Mouse (Mus musculus): Measurements from ENCODE around the gene M1ap. TPM values are rescaled to one million over a fixed set of nuclear protein-coding genes. Genes with fewer than 3 reads are reported as not detected.

The M1ap gene
- polyA plus RNA-seq, 1 experiment = 10.3 TPM

DNA sequence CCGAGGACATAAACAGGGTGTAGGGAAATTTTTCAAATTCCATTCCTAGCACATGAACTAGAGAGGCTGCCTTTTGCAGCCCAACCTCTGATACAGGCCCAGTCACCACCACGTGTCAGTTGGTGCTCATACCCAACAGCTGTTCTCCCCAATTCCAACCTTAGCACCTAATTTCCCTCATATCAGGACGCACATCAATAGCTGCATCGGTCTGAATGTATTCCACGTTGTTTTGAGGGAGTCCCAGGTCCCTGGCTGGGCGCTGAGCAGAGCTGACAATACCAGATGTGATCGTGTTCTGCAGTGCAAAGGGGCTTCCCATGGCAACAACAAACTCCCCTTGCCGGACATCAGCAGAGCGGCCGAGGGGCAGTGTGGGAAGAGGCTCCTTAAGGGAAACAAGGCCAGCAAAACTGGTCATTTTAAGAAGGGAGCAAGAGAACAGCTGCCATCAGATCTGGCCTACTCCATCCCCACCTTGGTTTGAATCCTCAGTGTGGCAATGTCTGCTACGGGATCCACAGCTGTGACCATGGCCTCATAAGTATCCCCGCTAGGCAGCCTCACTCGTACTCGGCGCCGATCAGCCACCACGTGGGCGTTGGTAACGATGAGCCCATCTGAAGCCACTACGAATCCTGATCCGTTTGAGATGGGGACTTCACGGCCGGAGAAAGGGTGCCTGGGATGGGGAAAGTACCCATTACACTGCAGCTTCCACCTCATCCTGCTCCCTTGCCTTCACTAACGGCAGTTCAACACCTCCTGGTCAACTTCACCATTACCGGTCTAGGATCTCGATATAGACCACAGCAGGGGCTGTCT is 106.6 kb downstream of the M1ap start:
- peak overlapping the region; percentile 94 for H3K27ac ChIP-seq (ENCODE audit: control insufficient read depth, insufficient read depth, low read depth, low read length, poor library complexity)
- no peak for TF ChIP-seq CTCF (IDR thresholded peaks at IDR 0.05; ENCODE audit: control insufficient read depth, insufficient read depth, low read length)
- TF ChIP-seq POLR2A (IDR thresholded peaks at IDR 0.05; ENCODE audit: borderline replicate concordance, control insufficient read depth, low read depth, low read length) = no peak
- H3K4me3 ChIP-seq (replicated peaks; ENCODE audit: control insufficient read depth, low read depth, low read length) = peak overlapping the region; percentile 74
- 4% methylated on average over 26 of the region's 26 CpGs for WGBS
- H3K4me1 ChIP-seq (ENCODE audit: control insufficient read depth, insufficient read depth, low read length) = peaks cover 3% of the 10 kb centered on the region; the same call in 1 of the 2 replicates

DNA sequence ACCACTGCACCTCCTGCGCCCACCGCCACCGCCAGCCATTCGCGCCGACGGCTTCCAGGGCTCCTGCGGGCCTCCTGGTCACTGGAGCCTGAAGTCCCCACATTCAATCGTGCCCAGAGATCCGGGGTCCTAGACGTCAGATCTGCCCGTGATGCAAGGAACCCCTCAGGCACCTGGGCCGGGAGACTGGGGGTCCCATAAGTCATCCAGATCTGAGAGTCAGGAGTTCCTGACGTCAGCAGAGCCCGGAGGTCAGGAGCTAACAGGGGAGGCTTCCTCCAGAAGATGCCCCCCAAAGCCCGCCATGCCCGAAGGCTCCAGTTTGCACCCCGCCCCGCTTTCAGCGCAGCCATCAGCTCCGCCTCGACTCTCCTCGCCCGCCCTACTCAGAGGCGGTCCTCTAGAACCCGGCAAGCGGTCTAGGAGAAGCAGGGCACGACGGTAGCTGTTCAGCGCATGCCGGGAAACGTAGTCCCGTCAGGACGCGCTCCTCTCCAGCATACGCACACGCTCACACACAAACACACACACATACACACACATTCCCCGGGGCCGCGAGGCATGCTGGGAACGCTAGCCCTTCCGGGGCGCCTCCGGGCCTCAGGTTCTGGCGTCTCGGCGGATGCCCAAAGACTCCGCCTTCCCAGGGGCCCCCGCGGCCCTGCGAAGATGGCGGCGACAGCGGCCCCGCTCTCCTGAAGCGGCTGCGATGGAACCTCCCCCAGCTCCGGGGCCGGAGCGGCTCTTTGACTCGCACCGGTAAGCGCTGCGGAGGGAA is 107.6 kb downstream of the M1ap start, which contains the start of gene Aup1:
Gene Aup1 (plus strand): TSS at position 448 of the 778 bp plus-strand sequence.
- peak within 1 kb of the TSS; percentile 94 for H3K27ac ChIP-seq (ENCODE audit: control insufficient read depth, insufficient read depth, low read depth, low read length, poor library complexity)
- peak within 1 kb of the TSS; percentile 74 for H3K4me3 ChIP-seq (replicated peaks; ENCODE audit: control insufficient read depth, low read depth, low read length)
- under 1% methylated on average over 64 of the region's 64 CpGs for WGBS
- no peak for TF ChIP-seq CTCF (IDR thresholded peaks at IDR 0.05; ENCODE audit: control insufficient read depth, insufficient read depth, low read length)
- peak; percentile 65 for TF ChIP-seq POLR2A (IDR thresholded peaks at IDR 0.05; ENCODE audit: borderline replicate concordance, control insufficient read depth, low read depth, low read length)
- H3K4me1 ChIP-seq (ENCODE audit: control insufficient read depth, insufficient read depth, low read length) = peaks cover 3% of the 10 kb centered on the region; the same call in 1 of the 2 replicates

DNA sequence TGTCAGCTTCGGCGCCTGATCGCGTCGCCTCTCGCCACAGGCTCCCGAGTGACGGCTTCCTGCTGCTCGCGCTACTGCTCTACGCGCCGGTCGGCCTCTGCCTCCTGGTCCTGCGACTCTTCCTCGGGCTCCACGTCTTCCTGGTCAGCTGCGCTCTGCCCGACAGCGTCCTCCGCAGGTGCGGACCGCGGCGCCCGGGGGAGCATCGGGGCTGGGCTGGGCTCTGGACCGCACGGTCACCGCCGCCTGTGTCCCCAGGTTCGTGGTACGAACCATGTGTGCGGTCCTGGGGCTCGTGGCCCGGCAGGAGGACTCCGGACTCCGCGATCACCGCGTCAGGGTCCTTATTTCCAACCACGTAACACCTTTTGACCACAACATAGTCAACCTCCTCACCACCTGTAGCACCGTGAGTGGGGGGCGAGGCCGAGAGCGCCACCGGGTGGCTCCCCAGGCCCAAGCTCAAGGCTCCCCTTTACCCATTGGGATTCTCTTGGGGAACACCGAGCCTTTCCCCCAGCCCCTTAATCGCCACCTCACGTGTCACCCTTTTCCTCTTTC is 108.2 kb downstream of the M1ap start, which contains the start of gene Htra2:
Gene Htra2 (minus strand): TSS at position 403 of the 561 bp plus-strand sequence.
- peaks cover 3% of the 10 kb centered on the region; the same call in 1 of the 2 replicates for H3K4me1 ChIP-seq (ENCODE audit: control insufficient read depth, insufficient read depth, low read length)
- peak within 1 kb of the TSS; percentile 74 for H3K4me3 ChIP-seq (replicated peaks; ENCODE audit: control insufficient read depth, low read depth, low read length)
- TF ChIP-seq CTCF (IDR thresholded peaks at IDR 0.05; ENCODE audit: control insufficient read depth, insufficient read depth, low read length) (peak; percentile 41; the same call in 1 of the 2 replicates), POLR2A (IDR thresholded peaks at IDR 0.05; ENCODE audit: borderline replicate concordance, control insufficient read depth, low read depth, low read length) (no peak; the same call in 1 of the 2 replicates)
- H3K27ac ChIP-seq (ENCODE audit: control insufficient read depth, insufficient read depth, low read depth, low read length, poor library complexity) = peak within 1 kb of the TSS; percentile 94
- under 1% methylated on average over 50 of the region's 50 CpGs for WGBS

DNA sequence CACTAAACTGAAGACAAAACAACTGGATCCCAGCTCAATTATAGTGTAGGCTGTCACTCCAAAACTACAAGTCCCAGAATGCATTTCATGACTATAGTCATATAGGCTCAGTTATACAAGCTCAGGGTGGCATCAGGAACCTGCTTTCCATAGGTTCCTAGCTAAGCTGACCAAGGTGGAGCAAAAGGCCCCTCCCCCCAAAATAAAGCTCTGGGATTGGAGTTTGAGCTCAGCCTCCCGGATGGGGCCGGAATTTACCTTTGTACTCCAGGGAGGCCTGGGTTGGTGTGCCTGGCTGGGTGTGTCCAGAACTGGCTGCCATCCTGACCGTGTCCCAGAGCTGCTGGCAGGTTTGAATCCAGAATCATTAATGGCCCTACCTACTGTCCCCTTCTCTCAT is 111.1 kb downstream of the M1ap start, which contains the start of gene Dqx1:
Gene Dqx1 (plus strand): TSS at position 55 of the 400 bp plus-strand sequence.
- H3K27ac ChIP-seq (ENCODE audit: control insufficient read depth, insufficient read depth, low read depth, low read length, poor library complexity) = no peak within 1 kb of the TSS
- WGBS = 90% methylated on average over 3 of the region's 3 CpGs
- H3K4me3 ChIP-seq (replicated peaks; ENCODE audit: control insufficient read depth, low read depth, low read length) = no peak within 1 kb of the TSS
- H3K4me1 ChIP-seq (ENCODE audit: control insufficient read depth, insufficient read depth, low read length) = peaks cover 3% of the 10 kb centered on the region; the same call in 1 of the 2 replicates
- TF ChIP-seq CTCF (IDR thresholded peaks at IDR 0.05; ENCODE audit: control insufficient read depth, insufficient read depth, low read length) = no peak
- no peak for TF ChIP-seq POLR2A (IDR thresholded peaks at IDR 0.05; ENCODE audit: borderline replicate concordance, control insufficient read depth, low read depth, low read length)

DNA sequence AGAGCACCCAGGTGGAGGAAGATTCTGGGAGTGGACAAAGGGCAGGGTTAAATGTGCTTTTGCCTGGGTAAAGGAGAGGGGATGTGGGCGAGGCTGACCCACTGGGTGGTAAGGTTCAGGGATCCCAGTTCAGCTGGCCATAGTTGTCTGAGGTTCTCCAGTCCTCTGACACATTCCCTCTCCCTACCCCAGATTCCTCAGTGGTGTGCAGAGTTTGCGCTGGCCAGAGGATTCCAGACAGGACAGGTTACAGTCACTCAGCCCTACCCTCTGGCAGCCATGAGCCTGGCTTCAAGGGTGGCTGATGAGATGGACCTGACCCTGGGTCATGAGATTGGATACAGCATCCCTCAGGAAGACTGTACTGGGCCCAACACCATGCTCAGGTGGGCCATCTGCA is 112.0 kb downstream of the M1ap start:
- Histone ChIP-seq H3K4me3 (replicated peaks; ENCODE audit: control insufficient read depth, low read depth, low read length) (no peak overlapping the region), H3K27ac (ENCODE audit: control insufficient read depth, insufficient read depth, low read depth, low read length, poor library complexity) (no peak overlapping the region), H3K4me1 (ENCODE audit: control insufficient read depth, insufficient read depth, low read length) (no peaks in the 10 kb centered on the region)
- 84% methylated on average over 2 of the region's 2 CpGs for WGBS
- TF ChIP-seq POLR2A (IDR thresholded peaks at IDR 0.05; ENCODE audit: borderline replicate concordance, control insufficient read depth, low read depth, low read length) (no peak), CTCF (IDR thresholded peaks at IDR 0.05; ENCODE audit: control insufficient read depth, insufficient read depth, low read length) (no peak)

DNA sequence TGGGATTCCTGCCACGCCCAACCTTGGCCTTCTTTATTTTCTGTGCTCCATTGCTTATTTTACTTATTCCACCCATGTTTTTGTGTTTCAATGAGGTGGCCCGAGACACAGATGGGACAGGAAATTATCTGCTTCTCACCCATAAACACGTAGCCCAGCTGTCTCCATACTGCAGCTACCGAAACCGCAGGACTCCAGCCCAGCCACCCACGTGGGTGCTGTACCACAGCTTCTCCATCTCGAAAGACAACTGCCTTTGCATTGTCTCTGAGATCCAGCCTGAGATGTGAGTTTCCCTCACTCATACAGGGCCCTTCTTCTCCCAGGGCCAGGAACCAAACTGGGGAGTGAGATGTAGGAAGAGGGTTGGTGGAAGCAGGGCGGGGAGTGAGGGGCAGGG is 119.3 kb downstream of the M1ap start:
- Histone ChIP-seq H3K27ac (ENCODE audit: control insufficient read depth, insufficient read depth, low read depth, low read length, poor library complexity) (no peak overlapping the region), H3K4me3 (replicated peaks; ENCODE audit: control insufficient read depth, low read depth, low read length) (no peak overlapping the region), H3K4me1 (ENCODE audit: control insufficient read depth, insufficient read depth, low read length) (no peaks in the 10 kb centered on the region)
- TF ChIP-seq POLR2A (IDR thresholded peaks at IDR 0.05; ENCODE audit: borderline replicate concordance, control insufficient read depth, low read depth, low read length) (no peak), CTCF (IDR thresholded peaks at IDR 0.05; ENCODE audit: control insufficient read depth, insufficient read depth, low read length) (no peak)
- WGBS = 43% methylated on average over 8 of the region's 8 CpGs

DNA sequence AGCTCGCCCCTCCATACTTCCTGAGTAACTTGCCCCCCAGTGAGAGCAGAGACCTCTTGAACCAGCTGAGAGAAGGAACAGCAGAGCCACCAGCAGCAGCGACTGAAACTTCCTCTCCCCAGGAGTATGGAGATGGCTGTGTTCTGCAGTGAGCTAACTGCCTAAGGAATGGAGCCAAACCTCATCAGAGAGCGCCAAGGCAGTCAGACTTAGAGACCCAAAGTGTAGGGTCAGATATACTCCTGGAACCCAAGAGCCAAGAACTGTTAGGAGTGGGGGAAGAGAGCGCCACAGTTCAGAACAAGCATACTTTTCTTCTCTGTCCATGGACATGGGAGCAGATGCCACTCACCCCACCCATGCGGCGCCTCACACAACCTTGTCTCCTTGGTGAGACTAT is 119.7 kb downstream of the M1ap start:
- 32% methylated on average over 6 of the region's 6 CpGs for WGBS
- H3K4me1 ChIP-seq (ENCODE audit: control insufficient read depth, insufficient read depth, low read length) = no peaks in the 10 kb centered on the region

More for the DNA sequence above, 119.7 kb downstream of the M1ap start:
- H3K27ac ChIP-seq (ENCODE audit: control insufficient read depth, insufficient read depth, low read depth, low read length, poor library complexity) = no peak overlapping the region
- no peak overlapping the region for H3K4me3 ChIP-seq (replicated peaks; ENCODE audit: control insufficient read depth, low read depth, low read length)
- TF ChIP-seq CTCF (IDR thresholded peaks at IDR 0.05; ENCODE audit: control insufficient read depth, insufficient read depth, low read length) = no peak
- no peak for TF ChIP-seq POLR2A (IDR thresholded peaks at IDR 0.05; ENCODE audit: borderline replicate concordance, control insufficient read depth, low read depth, low read length)

Measured in bone marrow, adult 2 months (tissue).